In the genomic region with DNA sequence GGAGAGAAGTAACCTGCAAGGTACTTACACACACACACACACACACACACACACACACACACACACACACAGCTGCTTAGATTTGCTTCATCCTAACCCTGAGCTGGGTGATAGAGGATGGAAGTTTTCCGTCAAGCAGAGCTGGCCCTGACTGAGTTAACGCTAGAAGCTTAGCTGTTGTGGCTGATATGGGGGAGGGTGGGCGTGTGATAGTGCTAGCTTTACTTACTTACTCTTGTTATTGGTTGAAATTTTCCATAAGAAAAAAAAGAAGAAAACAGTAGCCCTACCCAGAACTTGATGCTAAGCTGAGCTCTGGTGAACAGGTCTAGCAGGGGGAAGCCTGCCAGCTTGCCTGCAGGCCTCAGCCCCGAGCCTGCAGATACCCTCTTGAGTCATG, we compare ENCODE assay signal across 28 mouse cellular contexts.
DNase-seq lines count a peak whose midpoint lies in the region; ATAC-seq lines count a peak whose summit lies in the region.
"Had no signal": no experiment of that assay in that cellular context is flagged by ENCODE, and none has a peak within 500 bp of the region (broad histone marks: within the 10 kb centered on the region; RNA-seq: fewer than 3 reads in every experiment).

No protein-coding gene starts in this region.

- no peak for DNase-seq in hindbrain, embryonic 10.5 days (ENCODE audit: low spot score)
- no peak for DNase-seq in hindbrain, embryonic 11.5 days (ENCODE audit: low spot score)
- DNase-seq in liver, embryonic 11.5 days (ENCODE audit: low spot score): no peak
- DNase-seq in liver: no peak
- DNase-seq in midbrain, embryonic 14.5 days: no peak
- DNase-seq in ovary, postnatal 14 days (ENCODE audit: low spot score): no peak
- DNase-seq: adrenal gland, postnatal 10 days; cerebellum, adult 11 months; cerebellum, adult 9-10 months; cerebellum, postnatal 36 days; embryo, embryonic 11 days; gastrocnemius, postnatal 10 days; heart, postnatal 10 days; kidney, adult 11 months; kidney, postnatal 14 days; right cerebral cortex, postnatal 4 days; thymus, postnatal 4 days had no signal

- no peak for ATAC-seq in hindbrain, embryonic 11.5 days (ENCODE audit: low FRiP score)
- peak; percentile 40; the same call in 1 of the 2 replicates for ATAC-seq in liver, embryonic 11.5 days (replicated peaks; ENCODE audit: low FRiP score)
- ATAC-seq in midbrain, embryonic 14.5 days (ENCODE audit: low FRiP score, low TSS enrichment): no peak
- no peak for ATAC-seq in midbrain, embryonic 15.5 days (replicated peaks)
- ATAC-seq in common myeloid progenitor, adult 5-6 weeks (replicated peaks; ENCODE audit: low read depth, poor library complexity, severe bottlenecking): peak; percentile 29
- ATAC-seq: forebrain, embryonic 16.5 days; inflammation-experienced regulatory T-cells, adult 6 months; Patski had no signal

- H3K27me3 ChIP-seq in hindbrain, embryonic 10.5 days (ENCODE audit: insufficient read depth, poor library complexity, severe bottlenecking): no peaks in the 10 kb centered on the region
- H3K27me3 ChIP-seq in hindbrain, embryonic 11.5 days (ENCODE audit: control insufficient read depth, insufficient read depth, low read length): no peaks in the 10 kb centered on the region
- H3K27me3 ChIP-seq in liver, embryonic 11.5 days (replicated peaks; ENCODE audit: control insufficient read depth, insufficient read depth, low read length): no peaks in the 10 kb centered on the region
- no peaks in the 10 kb centered on the region for H3K27me3 ChIP-seq in midbrain, embryonic 14.5 days (ENCODE audit: control insufficient read depth, insufficient read depth, low read length)
- H3K27me3 ChIP-seq in midbrain, embryonic 15.5 days (replicated peaks): no peaks in the 10 kb centered on the region
- H3K27me3 ChIP-seq: embryonic facial prominence, embryonic 12.5 days; liver, embryonic 15.5 days; lung, embryonic 15.5 days; megakaryocyte, embryonic 14.5 days; Patski had no signal

- H3K9me3 ChIP-seq in hindbrain, embryonic 10.5 days: no peaks in the 10 kb centered on the region
- no peaks in the 10 kb centered on the region for H3K9me3 ChIP-seq in hindbrain, embryonic 11.5 days (ENCODE audit: control insufficient read depth, low read length)
- no peaks in the 10 kb centered on the region for H3K9me3 ChIP-seq in liver, embryonic 11.5 days (ENCODE audit: control insufficient read depth, low read length)
- no peaks in the 10 kb centered on the region for H3K9me3 ChIP-seq in midbrain, embryonic 14.5 days (ENCODE audit: control insufficient read depth, low read length)
- no peaks in the 10 kb centered on the region for H3K9me3 ChIP-seq in midbrain, embryonic 15.5 days
- H3K9me3 ChIP-seq: embryonic facial prominence, embryonic 12.5 days; heart, embryonic 13.5 days; liver, embryonic 15.5 days; lung, embryonic 15.5 days; megakaryocyte, embryonic 14.5 days had no signal

- no peak overlapping the region for H3K4me3 ChIP-seq in hindbrain, embryonic 10.5 days
- H3K4me3 ChIP-seq in hindbrain, embryonic 11.5 days (ENCODE audit: low read depth, low read length): no peak overlapping the region
- no peak overlapping the region for H3K4me3 ChIP-seq in liver, embryonic 11.5 days (ENCODE audit: low read depth, low read length)
- H3K4me3 ChIP-seq in midbrain, embryonic 14.5 days (replicated peaks; ENCODE audit: low read depth, low read length): no peak overlapping the region
- H3K4me3 ChIP-seq in midbrain, embryonic 15.5 days: no peak overlapping the region
- H3K4me3 ChIP-seq: embryonic facial prominence, embryonic 12.5 days; heart, embryonic 13.5 days; liver, embryonic 15.5 days; lung, embryonic 15.5 days; megakaryocyte, embryonic 14.5 days had no signal

- peak overlapping the region; percentile 82 for H3K27ac ChIP-seq in hindbrain, embryonic 10.5 days
- no peak overlapping the region for H3K27ac ChIP-seq in hindbrain, embryonic 11.5 days (ENCODE audit: low read depth, low read length)
- no peak overlapping the region for H3K27ac ChIP-seq in liver, embryonic 11.5 days (ENCODE audit: low read depth, low read length)
- peak overlapping the region; percentile 37; the same call in 1 of the 2 replicates for H3K27ac ChIP-seq in midbrain, embryonic 14.5 days (replicated peaks; ENCODE audit: low read depth, low read length)
- no peak overlapping the region for H3K27ac ChIP-seq in midbrain, embryonic 15.5 days
- H3K27ac ChIP-seq: embryonic facial prominence, embryonic 12.5 days; heart, embryonic 13.5 days; liver, embryonic 15.5 days; lung, embryonic 15.5 days; stomach, postnatal 0 days had no signal

- 86% methylated on average over 4 of the region's 4 CpGs for WGBS in hindbrain, embryonic 10.5 days
- 81% methylated on average over 4 of the region's 4 CpGs for WGBS in hindbrain, embryonic 11.5 days
- 41% methylated on average over 4 of the region's 4 CpGs for WGBS in liver, embryonic 11.5 days
- 84% methylated on average over 4 of the region's 4 CpGs for WGBS in midbrain, embryonic 14.5 days
- WGBS in midbrain, embryonic 15.5 days: 77% methylated on average over 4 of the region's 4 CpGs

- H3K4me2 ChIP-seq in hindbrain, embryonic 11.5 days (replicated peaks; ENCODE audit: low read depth, low read length): no peak overlapping the region
- no peak overlapping the region for H3K4me2 ChIP-seq in liver, embryonic 11.5 days
- no peak overlapping the region for H3K4me2 ChIP-seq in midbrain, embryonic 14.5 days (ENCODE audit: low read length)
- H3K4me2 ChIP-seq in midbrain, embryonic 15.5 days: no peak overlapping the region
- H3K4me2 ChIP-seq: embryonic facial prominence, embryonic 12.5 days; heart, embryonic 13.5 days; liver, embryonic 15.5 days; lung, embryonic 15.5 days had no signal

- no peak overlapping the region for H3K9ac ChIP-seq in hindbrain, embryonic 11.5 days (ENCODE audit: low read depth, low read length)
- no peak overlapping the region for H3K9ac ChIP-seq in liver, embryonic 11.5 days (ENCODE audit: low read depth, low read length)
- no peak overlapping the region for H3K9ac ChIP-seq in midbrain, embryonic 14.5 days (replicated peaks; ENCODE audit: low read length)
- H3K9ac ChIP-seq in midbrain, embryonic 15.5 days: no peak overlapping the region
- H3K9ac ChIP-seq: embryonic facial prominence, embryonic 12.5 days; heart, embryonic 13.5 days; liver, embryonic 15.5 days; lung, embryonic 15.5 days had no signal

- H3K4me1 ChIP-seq in hindbrain, embryonic 10.5 days (replicated peaks): peaks cover 87% of the 10 kb centered on the region
- peaks cover 35% of the 10 kb centered on the region for H3K4me1 ChIP-seq in hindbrain, embryonic 11.5 days (replicated peaks; ENCODE audit: control insufficient read depth, insufficient read depth, low read length)
- peaks cover 14% of the 10 kb centered on the region for H3K4me1 ChIP-seq in liver, embryonic 11.5 days (replicated peaks; ENCODE audit: control insufficient read depth, insufficient read depth, low read length)
- peaks cover 61% of the 10 kb centered on the region for H3K4me1 ChIP-seq in midbrain, embryonic 14.5 days (ENCODE audit: control insufficient read depth, insufficient read depth, low read length)
- H3K4me1 ChIP-seq in midbrain, embryonic 15.5 days: peaks cover 61% of the 10 kb centered on the region
- H3K4me1 ChIP-seq: heart, embryonic 13.5 days; liver, embryonic 15.5 days; lung, embryonic 15.5 days had no signal

- peaks cover 6% of the 10 kb centered on the region; the same call in 1 of the 2 replicates for H3K36me3 ChIP-seq in hindbrain, embryonic 10.5 days
- no peaks in the 10 kb centered on the region for H3K36me3 ChIP-seq in hindbrain, embryonic 11.5 days (ENCODE audit: control insufficient read depth, insufficient read depth, low read length)
- H3K36me3 ChIP-seq in liver, embryonic 11.5 days (ENCODE audit: control insufficient read depth, insufficient read depth, low read length): no peaks in the 10 kb centered on the region
- no peaks in the 10 kb centered on the region for H3K36me3 ChIP-seq in midbrain, embryonic 14.5 days (ENCODE audit: control insufficient read depth, insufficient read depth, low read length)
- no peaks in the 10 kb centered on the region for H3K36me3 ChIP-seq in midbrain, embryonic 15.5 days (replicated peaks)
- H3K36me3 ChIP-seq: embryonic facial prominence, embryonic 12.5 days; heart, embryonic 13.5 days; liver, embryonic 15.5 days; lung, embryonic 15.5 days had no signal

Comparison
In these comparisons a context has a peak if more than half of its experiments do, and no peak if none do; other contexts are left out.
1. H3K27ac ChIP-seq: peak in hindbrain, embryonic 10.5 days (single experiment) and midbrain, embryonic 14.5 days (single experiment); none in hindbrain, embryonic 11.5 days (single experiment), liver, embryonic 11.5 days (single experiment) and midbrain, embryonic 15.5 days (single experiment).
2. ATAC-seq: peak in liver, embryonic 11.5 days (single experiment) and common myeloid progenitor, adult 5-6 weeks (single experiment); none in hindbrain, embryonic 11.5 days (single experiment), midbrain, embryonic 14.5 days (single experiment) and midbrain, embryonic 15.5 days (single experiment).